Mouse (Mus musculus) heart, embryonic 14.5 days (tissue): ENCODE data around the gene Usp28. TPM values are rescaled to one million over a fixed set of nuclear protein-coding genes. Genes with fewer than 3 reads are reported as not detected.

Experiments used
- ATAC-seq: fragments of 200-750 bp; cut with Nextera tagmentation; 2 replicates; pipeline ENCODE4 v1.8.0; 2017; ENCODE audit warnings: low read depth, moderate TSS enrichment; ENCODE audit not compliant: insufficient number of reproducible peaks, insufficient read depth, low FRiP score
- H3K27ac ChIP-seq, 2 experiments: fragments of 200-500 bp in 1 of 2; fragments of 300-500 bp in 1 of 2; sonication (generic) in 1 of 2; replicated peaks in 1 of 2; 2 replicates each; pipeline ENCODE4 v1.5.1; 2012 to 2014; ENCODE audit warnings: low read depth in 2 of 2, low read length in 2 of 2, control low read depth in 1 of 2, mild to moderate bottlenecking in 1 of 2, mixed read lengths in 1 of 2; ENCODE audit not compliant: control insufficient read depth in 1 of 2, insufficient read depth in 1 of 2
- H3K27me3 ChIP-seq: fragments of 300-500 bp; sonication (generic); 2 replicates; pipeline ENCODE4 v1.6.1; 2014; ENCODE audit warnings: mild to moderate bottlenecking, low read length, control low read depth; ENCODE audit not compliant: control insufficient read depth, insufficient read depth
- H3K36me3 ChIP-seq: fragments of 300-500 bp; sonication (generic); 2 replicates; pipeline ENCODE4 v1.6.1; 2014; ENCODE audit warnings: mild to moderate bottlenecking, control low read depth, low read length, mixed read lengths; ENCODE audit not compliant: control insufficient read depth, insufficient read depth
- H3K4me1 ChIP-seq, 2 experiments: fragments of 200-500 bp in 1 of 2; fragments of 300-500 bp in 1 of 2; sonication (generic) in 1 of 2; 2 replicates each; pipeline ENCODE4 v1.6.1; 2012 to 2014; ENCODE audit warnings: low read length in 2 of 2, control low read depth in 1 of 2, mixed read lengths in 1 of 2; ENCODE audit not compliant: control insufficient read depth in 2 of 2, insufficient read depth in 2 of 2
- H3K4me2 ChIP-seq: fragments of 300-500 bp; sonication (generic); 2 replicates; pipeline ENCODE4 v1.6.1; 2014; ENCODE audit warnings: mild to moderate bottlenecking, low read length
- H3K4me3 ChIP-seq, 2 experiments: fragments of 200-500 bp in 1 of 2; fragments of 300-500 bp in 1 of 2; sonication (generic) in 1 of 2; 2 replicates each; pipeline ENCODE4 v1.5.1; 2012 to 2014; ENCODE audit warnings: low read length in 2 of 2, mild to moderate bottlenecking in 2 of 2, control low read depth in 1 of 2, low read depth in 1 of 2, moderate library complexity in 1 of 2; ENCODE audit not compliant: control insufficient read depth in 1 of 2, insufficient read depth in 1 of 2
- H3K9ac ChIP-seq: fragments of 300-500 bp; sonication (generic); 2 replicates; pipeline ENCODE4 v1.6.1; 2014; ENCODE audit warnings: mild to moderate bottlenecking, low read length
- H3K9me3 ChIP-seq: fragments of 300-500 bp; sonication (generic); 2 replicates; pipeline ENCODE4 v1.6.1; 2016; ENCODE audit warnings: low read length, control low read depth; ENCODE audit not compliant: control insufficient read depth
- WGBS: fragments of 180-500 bp; shearing (Covaris S2); extraction: QIAGEN DNeasy Blood & Tissue Kit; methylation state at CpG from one replicate; pipeline ENCODE4 v1.1.7; 2014; 5-methylcytosine and 5-hydroxymethylcytosine counted together
- polyA plus RNA-seq: library from polyadenylated mRNA; unstranded; fragments of >200 nt; fragmentation: Nextera tagmentation; extraction: Ambion mirVana; gene quantifications from 2 replicates; pipeline ENCODE4 v1.2.1, GENCODE M21; 2014

Usp28 gene
- polyA plus RNA-seq, 1 experiment from 2014 or later: 116 TPM

DNA sequence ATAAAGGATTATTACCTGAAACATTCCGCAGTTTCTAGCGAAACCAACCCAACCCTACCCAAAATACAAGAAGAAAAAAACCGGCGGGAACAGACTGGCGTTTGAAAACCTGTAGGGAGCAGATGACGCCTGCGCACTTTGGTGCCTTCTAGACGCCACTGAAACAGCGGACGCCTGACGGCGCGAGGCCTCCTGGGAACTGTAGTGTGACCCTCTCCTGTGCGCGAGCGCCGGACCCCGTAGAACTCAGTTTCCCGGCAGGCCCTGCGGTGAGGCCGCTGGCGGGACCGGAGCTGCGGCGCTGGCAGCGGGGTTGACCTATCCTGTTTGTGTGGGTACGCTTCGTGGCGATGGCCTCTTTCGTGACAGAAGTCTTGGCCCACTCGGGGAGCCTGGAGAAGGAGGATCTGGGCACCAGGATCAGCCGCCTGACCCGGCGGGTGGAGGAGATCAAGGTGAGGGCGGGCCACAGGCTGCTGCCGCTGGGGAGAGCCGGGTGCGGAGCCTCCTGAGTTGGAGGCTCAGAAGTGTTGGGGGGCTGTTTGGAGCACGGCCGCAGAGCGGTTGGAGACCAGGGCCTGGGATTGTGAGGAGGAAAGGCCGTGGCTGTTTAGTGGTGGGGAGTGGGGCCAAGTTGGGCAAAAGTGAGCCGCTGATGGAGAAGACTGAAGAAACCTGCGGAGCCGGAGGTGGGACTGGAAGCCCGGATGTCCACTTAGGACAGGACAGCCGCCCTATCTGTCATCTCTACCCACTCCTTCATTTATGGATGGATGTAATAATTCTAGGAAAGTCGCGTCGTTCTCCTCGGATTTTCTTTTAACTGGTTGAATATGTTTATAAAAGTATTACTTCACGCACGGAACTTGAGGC, 70.4 kb downstream of the Usp28 start, which contains the start of gene Zw10:
TSS of gene Zw10 (plus strand) at position 281 of the 873 bp plus-strand sequence.
- peak within 1 kb of the TSS; percentile 89 to 91 for H3K4me3 ChIP-seq
- H3K9me3 ChIP-seq: no peaks in the 10 kb centered on the region
- H3K9ac ChIP-seq: peak within 1 kb of the TSS; percentile 93
- H3K27ac ChIP-seq: peak within 1 kb of the TSS; percentile 63 to 74; a peak in 3 of 4 replicates
- ATAC-seq: peak; percentile 98
- H3K4me2 ChIP-seq: peak within 1 kb of the TSS; percentile 80
- under 1% methylated on average over 53 of the region's 53 CpGs for WGBS
- H3K27me3 ChIP-seq: no peaks in the 10 kb centered on the region
- H3K4me1 ChIP-seq: peaks cover 5 to 16% of the 10 kb centered on the region in 2 experiments
- H3K36me3 ChIP-seq: peaks cover 23% of the 10 kb centered on the region

DNA sequence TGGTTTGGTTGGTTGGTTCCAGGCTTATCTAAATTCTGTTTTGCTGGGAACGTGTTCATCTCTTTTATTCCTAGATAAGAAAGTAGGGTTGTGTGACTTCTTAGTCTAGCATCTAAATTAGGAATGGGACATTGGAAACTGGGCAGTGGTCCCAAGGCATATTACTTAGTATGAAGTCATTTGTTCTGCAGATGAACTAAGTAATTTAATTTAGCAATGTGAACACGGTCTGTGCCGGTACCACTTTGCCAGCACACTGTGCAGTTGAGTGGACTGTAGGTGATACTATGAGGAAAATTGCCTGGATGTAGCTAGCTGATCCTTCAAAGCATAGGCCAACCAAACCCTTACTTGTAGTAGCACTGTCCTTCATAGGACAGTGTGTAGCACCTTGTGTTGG, 91.7 kb downstream of the Usp28 start:
- ATAC-seq: no peak
- Histone ChIP-seq H3K4me1 (no peaks in the 10 kb centered on the region), H3K4me2 (no peak overlapping the region), H3K36me3 (peaks cover 87% of the 10 kb centered on the region), H3K27ac (no peak overlapping the region), H3K4me3 (no peak overlapping the region), H3K9ac (no peak overlapping the region), H3K27me3 (no peaks in the 10 kb centered on the region), H3K9me3 (no peaks in the 10 kb centered on the region)
- WGBS: 65% methylated on average over 3 of the region's 3 CpGs

DNA sequence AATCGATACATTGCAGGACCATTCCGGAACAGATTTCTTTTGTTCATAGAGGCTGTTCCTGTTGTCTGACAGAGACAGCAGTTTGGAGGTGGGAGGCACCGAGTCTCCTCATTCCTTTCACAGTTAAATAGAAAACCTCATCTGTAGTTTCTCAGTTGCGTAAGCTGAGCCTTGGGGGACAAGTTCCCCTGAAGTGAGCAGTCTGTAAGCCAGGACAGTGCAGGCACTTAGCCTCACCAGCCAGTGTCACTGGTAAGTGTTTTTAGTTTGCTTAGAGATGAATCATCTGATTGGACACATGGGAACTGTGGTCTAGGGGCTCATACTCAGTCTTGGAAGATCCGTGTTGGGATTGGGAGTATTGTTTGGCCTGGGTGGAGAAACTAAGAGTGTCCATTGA, 95.9 kb downstream of the Usp28 start, which contains the start of gene Tmprss5:
TSS of gene Tmprss5 (plus strand) at position 154 of the 400 bp plus-strand sequence.
- Histone ChIP-seq H3K9ac (no peak within 1 kb of the TSS), H3K4me1 (no peaks in the 10 kb centered on the region), H3K27ac (no peak within 1 kb of the TSS), H3K36me3 (peaks cover 48% of the 10 kb centered on the region), H3K4me3 (no peak within 1 kb of the TSS), H3K27me3 (no peaks in the 10 kb centered on the region), H3K9me3 (no peaks in the 10 kb centered on the region), H3K4me2 (no peak within 1 kb of the TSS)
- no peak for ATAC-seq
- WGBS: 68% methylated on average over 5 of the region's 5 CpGs

DNA sequence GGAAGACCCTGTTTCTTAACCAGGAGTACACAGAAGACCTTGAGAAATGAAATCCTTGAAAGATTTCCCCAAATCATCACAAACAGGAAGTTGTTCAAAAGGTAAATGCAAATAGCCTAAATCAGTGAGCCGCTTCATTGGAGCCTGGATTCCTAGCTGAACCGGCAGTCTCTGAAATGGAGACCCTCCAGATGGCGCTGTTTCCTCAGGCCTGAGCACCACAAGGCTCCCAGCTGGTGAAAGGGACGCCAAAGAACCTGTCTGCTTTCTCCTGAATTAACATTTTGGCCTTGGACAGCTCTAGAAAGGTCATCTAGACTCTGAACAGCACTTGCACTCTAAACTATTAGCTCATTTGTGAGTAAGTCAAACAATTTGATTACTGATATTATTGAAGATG, 96.4 kb downstream of the Usp28 start:
- Histone ChIP-seq H3K36me3 (peaks cover 45% of the 10 kb centered on the region), H3K27me3 (no peaks in the 10 kb centered on the region), H3K4me1 (no peaks in the 10 kb centered on the region), H3K9ac (no peak overlapping the region), H3K4me2 (no peak overlapping the region), H3K27ac (no peak overlapping the region), H3K9me3 (no peaks in the 10 kb centered on the region), H3K4me3 (no peak overlapping the region)
- no peak for ATAC-seq
- 16% methylated on average over 4 of the region's 4 CpGs for WGBS

DNA sequence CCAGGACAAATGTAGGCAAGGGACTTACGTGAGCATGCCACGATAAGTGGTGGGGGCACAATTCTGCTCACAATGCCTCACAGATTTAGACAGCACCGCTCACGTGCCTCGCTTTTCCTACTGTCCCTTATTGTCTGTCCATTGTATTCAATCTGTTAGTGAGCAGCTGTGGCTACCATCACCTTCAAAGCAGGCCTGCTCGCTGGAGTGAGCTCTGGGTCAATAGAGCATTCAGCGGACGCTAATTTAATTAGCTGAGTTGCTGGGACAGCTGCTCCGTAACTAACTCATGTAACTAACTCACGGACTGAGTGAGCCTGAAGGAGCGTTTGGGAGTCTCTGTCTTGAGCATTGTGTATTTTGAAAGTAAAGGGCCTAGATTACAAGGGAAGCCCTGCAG, 102.1 kb downstream of the Usp28 start:
- Histone ChIP-seq H3K27me3 (no peaks in the 10 kb centered on the region), H3K9me3 (no peaks in the 10 kb centered on the region), H3K27ac (no peak overlapping the region), H3K9ac (no peak overlapping the region), H3K4me2 (no peak overlapping the region), H3K4me3 (no peak overlapping the region), H3K36me3 (no peaks in the 10 kb centered on the region), H3K4me1 (no peaks in the 10 kb centered on the region)
- ATAC-seq: no peak
- 75% methylated on average over 11 of the region's 11 CpGs for WGBS

Other genes starting within 250 kb of the Usp28 start
- gene Zbtb16, start 149.2 kb upstream of the Usp28 start, polyA plus RNA-seq: 2.1 and 3.3 TPM in 2 replicates
- 0.85 and 2.6 TPM in 2 replicates for gene Htr3a, start 74.3 kb upstream of the Usp28 start, polyA plus RNA-seq
- 0.22 TPM in 1 of 2 replicates, not detected in the other for gene Htr3b, start 20.4 kb upstream of the Usp28 start, polyA plus RNA-seq
- gene Zw10, start 70.2 kb downstream of the Usp28 start, polyA plus RNA-seq: 24.9 and 26.0 TPM in 2 replicates
- gene Tmprss5, start 95.9 kb downstream of the Usp28 start, polyA plus RNA-seq: 0.20 TPM in 1 of 2 replicates, not detected in the other